Mouse (Mus musculus) R1 (cell line): Measurements from ENCODE around the gene Vmn1r71.
A peak's percentile ranks its signal among the peaks of the same experiment; 100 is the strongest.

Experiments used
- DNase-seq: peaks from one replicate; pipeline ENCODE4 v3.0.0-alpha.2; 2018; ENCODE audit warnings: low read depth, low spot score

Gene Vmn1r71

DNA sequence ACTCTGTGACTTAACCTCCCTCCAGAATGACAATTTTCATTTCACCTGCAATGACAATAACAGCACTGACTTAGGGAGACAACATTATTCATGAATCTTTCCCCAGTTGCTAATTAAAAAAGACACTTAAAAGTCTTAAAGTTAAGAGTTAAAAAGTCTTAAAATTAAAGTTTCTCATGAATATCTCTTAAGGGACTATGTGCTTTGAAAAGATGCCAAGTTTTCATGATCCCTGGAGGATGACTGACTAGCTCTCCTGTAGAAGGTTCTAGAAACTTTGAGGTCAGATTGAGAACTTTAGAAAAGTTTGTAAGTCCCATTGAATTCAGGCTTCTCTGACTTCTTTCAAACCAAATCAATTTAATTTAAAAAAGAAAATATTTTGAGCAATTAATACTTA is at the start of gene Vmn1r71:
Vmn1r71 (minus strand) TSS at position 101 of the 400 bp plus-strand sequence.
- DNase-seq: no peak

DNA sequence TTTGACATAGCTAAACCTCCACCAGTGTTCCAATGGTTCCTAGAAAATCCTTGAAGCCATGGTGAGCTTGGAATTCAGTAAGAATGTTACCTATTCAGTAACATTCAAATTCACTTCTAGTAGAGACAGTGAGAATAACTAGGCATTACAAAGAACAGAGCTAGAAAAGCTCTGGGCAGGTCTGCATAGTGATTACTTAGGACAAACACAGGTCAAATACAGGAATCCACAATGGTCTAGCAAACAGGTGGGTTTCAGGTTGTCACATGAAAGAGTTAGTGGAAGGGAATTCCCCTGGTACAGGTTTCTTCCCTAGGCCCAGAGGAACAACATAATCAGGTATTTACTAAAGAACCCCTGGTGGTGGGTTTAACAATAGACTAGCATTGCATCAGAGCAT is 3.4 kb upstream of the Vmn1r71 start:
- DNase-seq: peak; percentile 83
